Mouse (Mus musculus) cerebellum, adult 18-20 months (tissue): ENCODE data around the gene Chd4.

ENCODE experiments used
- DNase-seq, 2 experiments: peaks; one replicate each; pipeline ENCODE4 v3.0.0; 2021

Gene Chd4

GRCm38 (mm10) chr6:125092372-125092771 lies 3.4 kb upstream of the Chd4 start:
- DNase-seq = no peak

- no peak for DNase-seq
Measured at GRCm38 (mm10) chr6:125094843-125095242, 938 bp upstream of the Chd4 start.

- DNase-seq = no peak
Measured at GRCm38 (mm10) chr6:125096279-125096596, 457 bp downstream of the Chd4 start.

GRCm38 (mm10) chr6:125096597-125097345 lies 990 bp downstream of the Chd4 start:
- DNase-seq = peak; percentile 64 to 69

GRCm38 (mm10) chr6:125097346-125097689 lies 1.5 kb downstream of the Chd4 start:
- DNase-seq = peak; percentile 52 to 56

GRCm38 (mm10) chr6:125097951-125098350 lies 2.2 kb downstream of the Chd4 start:
- DNase-seq = peak in 1 of 2 experiments; percentile 35

- DNase-seq = peak; percentile 45 to 53
Measured at GRCm38 (mm10) chr6:125098513-125098912, 2.7 kb downstream of the Chd4 start.

GRCm38 (mm10) chr6:125099421-125099971 lies 3.7 kb downstream of the Chd4 start:
- DNase-seq = peak; percentile 46 to 49

GRCm38 (mm10) chr6:125101444-125101843 lies 5.7 kb downstream of the Chd4 start:
- no peak for DNase-seq

- DNase-seq = no peak
Measured at GRCm38 (mm10) chr6:125104223-125104622, 8.4 kb downstream of the Chd4 start.

- no peak for DNase-seq
Measured at GRCm38 (mm10) chr6:125107705-125108104, 11.9 kb downstream of the Chd4 start.

- no peak for DNase-seq
Measured at GRCm38 (mm10) chr6:125109371-125109770, 13.6 kb downstream of the Chd4 start.

GRCm38 (mm10) chr6:125110927-125111326 lies 15.1 kb downstream of the Chd4 start:
- DNase-seq = peak; percentile 46 to 57

- no peak for DNase-seq
Measured at GRCm38 (mm10) chr6:125112553-125112952, 16.8 kb downstream of the Chd4 start.

GRCm38 (mm10) chr6:125119387-125119786 lies 23.6 kb downstream of the Chd4 start:
- DNase-seq = no peak

- no peak for DNase-seq
Measured at GRCm38 (mm10) chr6:125128724-125129123, 32.9 kb downstream of the Chd4 start.

GRCm38 (mm10) chr6:125129710-125130402 lies 34.1 kb downstream of the Chd4 start:
- no peak for DNase-seq

- DNase-seq = peak; percentile 83 to 87
Measured at GRCm38 (mm10) chr6:125131302-125132156, 35.7 kb downstream of the Chd4 start, which contains the start of gene Nop2. Gene Nop2, plus strand, starts transcription at chr6:125131909.

- no peak for DNase-seq
Measured at GRCm38 (mm10) chr6:125132470-125132869, 36.7 kb downstream of the Chd4 start.

GRCm38 (mm10) chr6:125137002-125137671 lies 41.4 kb downstream of the Chd4 start:
- peak in 1 of 2 experiments; percentile 35 for DNase-seq

GRCm38 (mm10) chr6:125139747-125140146 lies 44.0 kb downstream of the Chd4 start:
- DNase-seq = no peak

GRCm38 (mm10) chr6:125142436-125142835 lies 46.7 kb downstream of the Chd4 start:
- no peak for DNase-seq

GRCm38 (mm10) chr6:125143128-125143527 lies 47.3 kb downstream of the Chd4 start:
- DNase-seq = no peak
